Mouse (Mus musculus): ENCODE measurements at regions not wholly inside any gene's neighbourhood (a gene's known extent, or its start where the extent isn't known, plus 50 kb on each side); places are given as distances from the start of the nearest gene placed in this dataset.
"Not testable (repeated sequence)": the region's sequence is repeated elsewhere in the genome, so short reads cannot be mapped to it uniquely, and the experiment has no call there.

DNA sequence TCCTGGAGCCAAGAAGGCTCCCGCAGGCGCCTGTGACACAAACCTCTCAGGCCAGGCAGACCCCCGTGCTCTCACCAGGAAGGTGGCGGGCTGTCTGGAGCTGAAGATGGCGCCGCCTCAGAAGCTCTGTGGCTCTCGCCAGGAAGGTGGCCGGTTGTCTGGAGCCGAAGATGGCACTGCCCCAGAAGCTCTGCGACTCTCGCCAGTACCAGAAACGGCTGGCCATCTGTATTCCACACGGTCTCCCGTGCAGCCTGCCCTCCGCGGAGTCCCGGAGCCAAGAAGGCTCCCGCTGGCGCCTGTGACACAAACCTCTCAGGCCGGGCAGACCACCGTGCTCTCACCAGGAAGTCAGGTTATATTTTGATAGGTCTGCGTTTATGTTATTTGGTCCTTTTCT lies 1081.3 kb upstream of the Kcnd2 start:
- H3K4me2 ChIP-seq; H3K4me3 ChIP-seq; H3K27me3 ChIP-seq; H3K9me3 ChIP-seq; H3K9ac ChIP-seq; ATAC-seq (ENCODE audit: borderline replicate concordance, extremely low read depth, low FRiP score, low TSS enrichment); H3K4me1 ChIP-seq; H3K36me3 ChIP-seq; H3K27ac ChIP-seq: not testable (repeated sequence)
- WGBS: 91% methylated on average over 22 of the region's 22 CpGs

DNA sequence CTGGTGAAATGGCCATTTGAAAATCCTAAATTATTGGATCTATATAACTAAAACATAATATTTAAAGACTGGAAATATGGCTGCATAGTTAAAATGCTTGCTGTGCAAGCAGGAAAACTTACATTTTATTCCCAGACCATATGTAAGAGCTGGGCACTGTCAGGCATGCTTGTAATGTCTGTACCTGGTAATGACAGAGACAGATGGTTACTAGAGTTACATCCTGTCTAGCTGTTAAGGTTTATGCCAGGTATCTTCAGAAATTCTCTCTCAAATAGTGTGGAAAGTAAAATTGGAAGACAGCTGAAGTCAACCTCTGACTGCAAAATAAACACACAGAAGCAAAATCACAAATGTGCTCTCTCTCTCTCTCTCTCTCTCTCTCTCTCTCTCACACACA lies 1077.8 kb upstream of the Kcnd2 start:
- Histone ChIP-seq H3K4me3 (no peak overlapping the region), H3K36me3 (no peaks in the 10 kb centered on the region), H3K9ac (no peak overlapping the region), H3K4me1 (no peaks in the 10 kb centered on the region), H3K9me3 (no peaks in the 10 kb centered on the region), H3K27ac (no peak overlapping the region), H3K27me3 (no peaks in the 10 kb centered on the region), H3K4me2 (no peak overlapping the region)
- no peak for ATAC-seq (ENCODE audit: borderline replicate concordance, extremely low read depth, low FRiP score, low TSS enrichment)

All from lung, embryonic 15.5 days (tissue).